Mouse (Mus musculus) cerebellum, adult 2 months (tissue): ENCODE results near the gene Zfp354b. TPM values are rescaled to one million over a fixed set of nuclear protein-coding genes. Genes with fewer than 3 reads are reported as not detected.

Experiments
- DNase-seq, 2 experiments: peaks; one replicate each; pipeline ENCODE4 v3.0.0; 2021
- H3K27ac ChIP-seq: fragments of 200-500 bp; 2 replicates; pipeline ENCODE4 v1.5.1; 2012; ENCODE audit warnings: low read length, control low read depth, inconsistent platforms; ENCODE audit not compliant: insufficient read depth
- H3K27me3 ChIP-seq: fragments of 200-500 bp; 2 replicates; pipeline ENCODE4 v1.6.1; 2012; ENCODE audit warnings: inconsistent platforms, mild to moderate bottlenecking, low read length, moderate library complexity; ENCODE audit not compliant: control insufficient read depth, insufficient read depth
- H3K4me1 ChIP-seq: fragments of 200-500 bp; 2 replicates; pipeline ENCODE4 v1.6.1; 2011; ENCODE audit warnings: low read length; ENCODE audit not compliant: control insufficient read depth, insufficient read depth
- H3K4me3 ChIP-seq: fragments of 200-500 bp; replicated peaks from 2 replicates; pipeline ENCODE3; 2011; ENCODE audit warnings: mild to moderate bottlenecking, low read depth, low read length, control low read depth; ENCODE audit not compliant: insufficient read depth
- CTCF ChIP-seq: fragments of 200-500 bp; IDR thresholded peaks from 2 replicates; pipeline ENCODE4 v1.5.1; 2011; ENCODE audit warnings: low read depth, mild to moderate bottlenecking, control low read depth, low read length, moderate library complexity, borderline replicate concordance; ENCODE audit not compliant: insufficient read depth
- POLR2A ChIP-seq: fragments of 200-500 bp; IDR thresholded peaks from 2 replicates; pipeline ENCODE4 v1.6.1; 2011; ENCODE audit warnings: low read length, control low read depth, borderline replicate concordance; ENCODE audit not compliant: insufficient read depth
- WGBS: fragments of 180-500 bp; shearing (Covaris S2); methylation state at CpG from one replicate; pipeline ENCODE4 v1.1.7; 2018; 5-methylcytosine and 5-hydroxymethylcytosine counted together
- polyA plus RNA-seq: library from polyadenylated mRNA; depleted of rRNA; stranded (reverse); fragments of >200 nt; gene quantifications from 2 replicates; pipeline ENCODE4 v1.2.3, GENCODE M21; 2012; rRNA removed

Gene Zfp354b
- polyA plus RNA-seq, 1 experiment: 3.6 TPM

GRCm38 (mm10) chr11:50883756-50884155 lies 47.7 kb downstream of the Zfp354b start:
- Histone ChIP-seq H3K4me3 (no peak overlapping the region), H3K4me1 (peaks cover 8% of the 10 kb centered on the region; the same call in 1 of the 2 replicates), H3K27ac (no peak overlapping the region), H3K27me3 (no peaks in the 10 kb centered on the region)
- TF ChIP-seq CTCF (no peak), POLR2A (no peak)
- DNase-seq: no peak
- WGBS: 78% methylated on average over 3 of the region's 3 CpGs

- no peak for DNase-seq
- 96% methylated on average over 3 of the region's 3 CpGs for WGBS
- TF ChIP-seq POLR2A (no peak), CTCF (no peak)
These were observed 52.8 kb downstream of the Zfp354b start for GRCm38 (mm10) chr11:50878641-50879040.

More at GRCm38 (mm10) chr11:50878641-50879040, 52.8 kb downstream of the Zfp354b start:
- no peaks in the 10 kb centered on the region for H3K4me1 ChIP-seq
- H3K27ac ChIP-seq: no peak overlapping the region
- no peak overlapping the region for H3K4me3 ChIP-seq
- H3K27me3 ChIP-seq: no peaks in the 10 kb centered on the region

Other genes with a start within 250 kb of the Zfp354b start
- 18.1 and 18.5 TPM in 2 replicates for gene Zfp354c, start 103.9 kb downstream of the Zfp354b start, polyA plus RNA-seq
- gene Zfp879, start 90.1 kb downstream of the Zfp354b start, polyA plus RNA-seq: 1.5 and 1.7 TPM in 2 replicates
- gene Grm6, start 80.9 kb downstream of the Zfp354b start, polyA plus RNA-seq: not detected in 2 replicates
- 7.1 TPM in 2 replicates for gene Zfp454, start 44.0 kb downstream of the Zfp354b start, polyA plus RNA-seq
- gene Zfp2, start 15.5 kb downstream of the Zfp354b start, polyA plus RNA-seq: 18.8 and 19.2 TPM in 2 replicates
- not detected in 2 replicates for gene 4933414I15Rik, start 12.1 kb upstream of the Zfp354b start, polyA plus RNA-seq
- gene Prop1, start 22.1 kb upstream of the Zfp354b start, polyA plus RNA-seq: not detected in 2 replicates
- gene Olfr1378, start 34.9 kb upstream of the Zfp354b start, polyA plus RNA-seq: not detected in 2 replicates
- gene Olfr1377, start 50.3 kb upstream of the Zfp354b start, polyA plus RNA-seq: not detected in 2 replicates
- not detected in 2 replicates for gene Olfr51, start 72.0 kb upstream of the Zfp354b start, polyA plus RNA-seq
- gene Olfr54, start 82.6 kb upstream of the Zfp354b start, polyA plus RNA-seq: not detected in 2 replicates
- not detected in 2 replicates for gene Olfr1375, start 116.5 kb upstream of the Zfp354b start, polyA plus RNA-seq
- 10.6 and 11.1 TPM in 2 replicates for gene Zfp354a, start 127.6 kb upstream of the Zfp354b start, polyA plus RNA-seq